Mouse (Mus musculus): ENCODE results near the gene Rptor. TPM values are rescaled to one million over a fixed set of nuclear protein-coding genes. Genes with fewer than 3 reads are reported as not detected.

Gene Rptor
- polyA plus RNA-seq (2015; fragmentation: Nextera tagmentation; extraction: Ambion mirVana): 8.5 and 11.3 TPM in 2 replicates

- Histone ChIP-seq H3K4me2 (ENCODE audit: low read length) (peak within 1 kb of the TSS; percentile 96), H3K36me3 (ENCODE audit: control insufficient read depth, insufficient read depth) (no peaks in the 10 kb centered on the region), H3K4me1 (replicated peaks; ENCODE audit: control insufficient read depth, insufficient read depth, low read length) (peaks cover 10% of the 10 kb centered on the region), H3K9me3 (ENCODE audit: control insufficient read depth, low read length) (no peaks in the 10 kb centered on the region), H3K4me3 (replicated peaks; ENCODE audit: low read length) (peak within 1 kb of the TSS; percentile 98), H3K27me3 (replicated peaks; ENCODE audit: control insufficient read depth, insufficient read depth, low read length) (no peaks in the 10 kb centered on the region), H3K27ac (ENCODE audit: low read length) (peak within 1 kb of the TSS; percentile 79), H3K9ac (replicated peaks; ENCODE audit: low read depth, low read length) (peak within 1 kb of the TSS; percentile 94)
- peak; percentile 100 for ATAC-seq
- WGBS: under 1% methylated on average over 63 of the region's 63 CpGs
Observed at GRCm38 (mm10) chr11:119602763-119603526, at the start of gene Rptor. Rptor (plus strand) TSS chr11:119602905.

GRCm38 (mm10) chr11:119554706-119555105 lies 48.0 kb upstream of the Rptor start:
- no peak overlapping the region for H3K4me2 ChIP-seq (ENCODE audit: low read length)
- H3K36me3 ChIP-seq (ENCODE audit: control insufficient read depth, insufficient read depth): no peaks in the 10 kb centered on the region
- H3K4me1 ChIP-seq (replicated peaks; ENCODE audit: control insufficient read depth, insufficient read depth, low read length): peaks cover 47% of the 10 kb centered on the region
- peaks cover 10% of the 10 kb centered on the region for H3K27me3 ChIP-seq (replicated peaks; ENCODE audit: control insufficient read depth, insufficient read depth, low read length)
- H3K9ac ChIP-seq (replicated peaks; ENCODE audit: low read depth, low read length): no peak overlapping the region
- 81% methylated on average over 7 of the region's 7 CpGs for WGBS
- no peak for ATAC-seq
- H3K9me3 ChIP-seq (ENCODE audit: control insufficient read depth, low read length): no peaks in the 10 kb centered on the region
- no peak overlapping the region for H3K4me3 ChIP-seq (replicated peaks; ENCODE audit: low read length)
- no peak overlapping the region for H3K27ac ChIP-seq (ENCODE audit: low read length)

- peaks cover 43% of the 10 kb centered on the region for H3K4me1 ChIP-seq (replicated peaks; ENCODE audit: control insufficient read depth, insufficient read depth, low read length)
- no peak for ATAC-seq
- no peaks in the 10 kb centered on the region for H3K36me3 ChIP-seq (ENCODE audit: control insufficient read depth, insufficient read depth)
- H3K4me2 ChIP-seq (ENCODE audit: low read length): no peak overlapping the region
- H3K27ac ChIP-seq (ENCODE audit: low read length): no peak overlapping the region
- no peak overlapping the region for H3K9ac ChIP-seq (replicated peaks; ENCODE audit: low read depth, low read length)
- H3K9me3 ChIP-seq (ENCODE audit: control insufficient read depth, low read length): no peaks in the 10 kb centered on the region
- peaks cover 5% of the 10 kb centered on the region for H3K27me3 ChIP-seq (replicated peaks; ENCODE audit: control insufficient read depth, insufficient read depth, low read length)
- WGBS: 88% methylated on average over 7 of the region's 7 CpGs
- no peak overlapping the region for H3K4me3 ChIP-seq (replicated peaks; ENCODE audit: low read length)
Observed at GRCm38 (mm10) chr11:119555170-119555569, 47.5 kb upstream of the Rptor start.

- H3K9ac ChIP-seq (replicated peaks; ENCODE audit: low read depth, low read length): peak overlapping the region; percentile 30
- peak overlapping the region; percentile 44; the same call in 1 of the 2 replicates for H3K27ac ChIP-seq (ENCODE audit: low read length)
- H3K9me3 ChIP-seq (ENCODE audit: control insufficient read depth, low read length): no peaks in the 10 kb centered on the region
- H3K4me3 ChIP-seq (replicated peaks; ENCODE audit: low read length): no peak overlapping the region
- peaks cover 20% of the 10 kb centered on the region for H3K4me1 ChIP-seq (replicated peaks; ENCODE audit: control insufficient read depth, insufficient read depth, low read length)
- H3K36me3 ChIP-seq (ENCODE audit: control insufficient read depth, insufficient read depth): no peaks in the 10 kb centered on the region
- H3K27me3 ChIP-seq (replicated peaks; ENCODE audit: control insufficient read depth, insufficient read depth, low read length): no peaks in the 10 kb centered on the region
- H3K4me2 ChIP-seq (ENCODE audit: low read length): 0 out of 2 replicates have a peak overlapping the region, but pooled peaks have one; percentile 4
- ATAC-seq: 0 out of 2 replicates have a peak, but pooled peaks have one; percentile 36
- WGBS: 11% methylated on average over 14 of the region's 17 CpGs
Observed at GRCm38 (mm10) chr11:119557940-119558869, 44.5 kb upstream of the Rptor start.

GRCm38 (mm10) chr11:119558870-119559610 lies 43.7 kb upstream of the Rptor start:
- Histone ChIP-seq H3K4me2 (ENCODE audit: low read length) (no peak overlapping the region), H3K4me1 (replicated peaks; ENCODE audit: control insufficient read depth, insufficient read depth, low read length) (peaks cover 19% of the 10 kb centered on the region), H3K27me3 (replicated peaks; ENCODE audit: control insufficient read depth, insufficient read depth, low read length) (no peaks in the 10 kb centered on the region), H3K36me3 (ENCODE audit: control insufficient read depth, insufficient read depth) (no peaks in the 10 kb centered on the region), H3K27ac (ENCODE audit: low read length) (no peak overlapping the region; the same call in 1 of the 2 replicates), H3K4me3 (replicated peaks; ENCODE audit: low read length) (no peak overlapping the region), H3K9ac (replicated peaks; ENCODE audit: low read depth, low read length) (peak overlapping the region; percentile 30; the same call in 1 of the 2 replicates), H3K9me3 (ENCODE audit: control insufficient read depth, low read length) (no peaks in the 10 kb centered on the region)
- 3% methylated on average over 6 of the region's 9 CpGs for WGBS
- ATAC-seq: peak; percentile 58; the same call in 1 of the 2 replicates

- no peaks in the 10 kb centered on the region for H3K36me3 ChIP-seq (ENCODE audit: control insufficient read depth, insufficient read depth)
- WGBS: 27% methylated on average over 6 of the region's 6 CpGs
- H3K27ac ChIP-seq (ENCODE audit: low read length): no peak overlapping the region
- no peak overlapping the region for H3K4me3 ChIP-seq (replicated peaks; ENCODE audit: low read length)
- H3K9ac ChIP-seq (replicated peaks; ENCODE audit: low read depth, low read length): no peak overlapping the region
- H3K4me1 ChIP-seq (replicated peaks; ENCODE audit: control insufficient read depth, insufficient read depth, low read length): peaks cover 19% of the 10 kb centered on the region
- ATAC-seq: no peak
- H3K4me2 ChIP-seq (ENCODE audit: low read length): no peak overlapping the region
- H3K27me3 ChIP-seq (replicated peaks; ENCODE audit: control insufficient read depth, insufficient read depth, low read length): no peaks in the 10 kb centered on the region
- no peaks in the 10 kb centered on the region for H3K9me3 ChIP-seq (ENCODE audit: control insufficient read depth, low read length)
Observed at GRCm38 (mm10) chr11:119562286-119562685, 40.4 kb upstream of the Rptor start.

GRCm38 (mm10) chr11:119563166-119563565 lies 39.5 kb upstream of the Rptor start:
- no peak overlapping the region for H3K9ac ChIP-seq (replicated peaks; ENCODE audit: low read depth, low read length)

GRCm38 (mm10) chr11:119564383-119564782 lies 38.3 kb upstream of the Rptor start:
- H3K9me3 ChIP-seq (ENCODE audit: control insufficient read depth, low read length): no peaks in the 10 kb centered on the region
- no peaks in the 10 kb centered on the region for H3K36me3 ChIP-seq (ENCODE audit: control insufficient read depth, insufficient read depth)
- H3K4me2 ChIP-seq (ENCODE audit: low read length): no peak overlapping the region
- 89% methylated on average over 10 of the region's 10 CpGs for WGBS
- H3K4me1 ChIP-seq (replicated peaks; ENCODE audit: control insufficient read depth, insufficient read depth, low read length): no peaks in the 10 kb centered on the region; the same call in 1 of the 2 replicates
- no peak overlapping the region for H3K9ac ChIP-seq (replicated peaks; ENCODE audit: low read depth, low read length)
- H3K27ac ChIP-seq (ENCODE audit: low read length): no peak overlapping the region
- H3K27me3 ChIP-seq (replicated peaks; ENCODE audit: control insufficient read depth, insufficient read depth, low read length): no peaks in the 10 kb centered on the region
- H3K4me3 ChIP-seq (replicated peaks; ENCODE audit: low read length): no peak overlapping the region
- no peak for ATAC-seq

More at GRCm38 (mm10) chr11:119563166-119563565, 39.5 kb upstream of the Rptor start:
- WGBS: 75% methylated on average over 9 of the region's 9 CpGs
- Histone ChIP-seq H3K9me3 (ENCODE audit: control insufficient read depth, low read length) (no peaks in the 10 kb centered on the region), H3K27me3 (replicated peaks; ENCODE audit: control insufficient read depth, insufficient read depth, low read length) (no peaks in the 10 kb centered on the region), H3K36me3 (ENCODE audit: control insufficient read depth, insufficient read depth) (no peaks in the 10 kb centered on the region), H3K4me2 (ENCODE audit: low read length) (no peak overlapping the region), H3K27ac (ENCODE audit: low read length) (no peak overlapping the region), H3K4me3 (replicated peaks; ENCODE audit: low read length) (no peak overlapping the region), H3K4me1 (replicated peaks; ENCODE audit: control insufficient read depth, insufficient read depth, low read length) (peaks cover 12% of the 10 kb centered on the region)
- ATAC-seq: no peak
